Mouse (Mus musculus) lung, postnatal 0 days (tissue): ENCODE data around the gene Foxp2.

Experiments used
- CTCF ChIP-seq: IDR thresholded peaks from 2 replicates; pipeline ENCODE4 v1.5.1; 2016; ENCODE audit warnings: antibody characterized with exemption, mild to moderate bottlenecking
- EP300 ChIP-seq: IDR thresholded peaks from 2 replicates; pipeline ENCODE4 v1.6.1; 2016; ENCODE audit warnings: antibody characterized with exemption, mild to moderate bottlenecking, control low read depth

DNA sequence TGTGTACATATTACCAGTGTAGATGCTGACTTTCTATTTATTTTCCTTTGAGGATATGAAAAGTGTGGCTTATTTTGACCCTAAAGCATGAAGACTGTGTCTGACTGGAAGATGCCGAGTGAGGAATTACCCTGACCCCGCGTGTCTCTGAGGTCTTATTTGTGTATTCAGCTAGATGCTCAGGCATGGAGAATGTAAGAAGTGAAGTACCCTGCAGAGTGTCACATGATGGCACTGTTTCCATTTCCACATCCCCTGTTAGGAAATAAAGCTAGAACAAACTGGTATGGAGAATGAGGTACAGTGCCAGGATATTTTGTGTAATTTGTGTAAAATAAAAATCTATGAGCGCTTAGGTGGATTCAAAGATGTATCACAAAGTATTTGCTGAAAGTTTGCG is 219.8 kb downstream of the Foxp2 start:
- peak; percentile 39; the same call in 1 of the 2 replicates for TF ChIP-seq CTCF
- TF ChIP-seq EP300 = no peak
